Mouse (Mus musculus) limb, embryonic 10.5 days (tissue): ENCODE measurements around the gene Cyp1b1. TPM values are rescaled to one million over a fixed set of nuclear protein-coding genes. Genes with fewer than 3 reads are reported as not detected.

ENCODE experiments used
- DNase-seq: peaks from one replicate; pipeline ENCODE4 v3.0.0-alpha.2; 2017; ENCODE audit warnings: low spot score
- H3K27ac ChIP-seq: fragments of 300-500 bp; sonication (generic); 2 replicates; pipeline ENCODE4 v1.5.1; 2016; ENCODE audit warnings: mild to moderate bottlenecking
- H3K27me3 ChIP-seq: fragments of 300-500 bp; sonication (generic); 2 replicates; pipeline ENCODE4 v1.6.1; 2016; ENCODE audit warnings: low read depth, mild to moderate bottlenecking; ENCODE audit not compliant: poor library complexity, severe bottlenecking
- H3K36me3 ChIP-seq: fragments of 300-500 bp; sonication (generic); 2 replicates; pipeline ENCODE4 v1.6.1; 2016; ENCODE audit warnings: mild to moderate bottlenecking, moderate library complexity
- H3K4me1 ChIP-seq: fragments of 300-500 bp; sonication (generic); 2 replicates; pipeline ENCODE4 v1.6.1; 2016
- H3K4me3 ChIP-seq: fragments of 300-500 bp; sonication (generic); 2 replicates; pipeline ENCODE4 v1.5.1; 2016; ENCODE audit warnings: mild to moderate bottlenecking, moderate library complexity
- H3K9me3 ChIP-seq: fragments of 300-500 bp; sonication (generic); replicated peaks from 2 replicates; pipeline ENCODE4 v1.6.1; 2016; ENCODE audit warnings: mild to moderate bottlenecking
- WGBS: fragments of 180-500 bp; shearing (Covaris S2); methylation state at CpG from one replicate; pipeline ENCODE4 v1.1.7; 2016; 5-methylcytosine and 5-hydroxymethylcytosine counted together
- polyA plus RNA-seq: library from polyadenylated mRNA; unstranded; fragments of >200 nt; fragmentation: Nextera tagmentation; extraction: Ambion mirVana; gene quantifications from 2 replicates; pipeline ENCODE4 v1.2.1, GENCODE M21; 2016

The Cyp1b1 gene
- polyA plus RNA-seq, 1 experiment from 2014 or later, result 5.0 TPM

GRCm38 (mm10) chr17:79711944-79712343 lies 2.9 kb downstream of the Cyp1b1 start:
- no peak overlapping the region for H3K27ac ChIP-seq
- H3K36me3 ChIP-seq, result no peaks in the 10 kb centered on the region
- WGBS, result 13% methylated on average over 6 of the region's 6 CpGs
- peaks cover 69% of the 10 kb centered on the region for H3K27me3 ChIP-seq
- no peak overlapping the region; the same call in 1 of the 2 replicates for H3K4me3 ChIP-seq
- peaks cover 43% of the 10 kb centered on the region for H3K4me1 ChIP-seq
- DNase-seq, result no peak
- no peaks in the 10 kb centered on the region for H3K9me3 ChIP-seq

- WGBS, result 13% methylated on average over 15 of the region's 15 CpGs
- H3K4me1 ChIP-seq, result peaks cover 35% of the 10 kb centered on the region
Observed at GRCm38 (mm10) chr17:79710246-79710842, 4.5 kb downstream of the Cyp1b1 start.

GRCm38 (mm10) chr17:79709718-79710117 lies 5.1 kb downstream of the Cyp1b1 start:
- H3K36me3 ChIP-seq, result no peaks in the 10 kb centered on the region
- H3K27ac ChIP-seq, result no peak overlapping the region
- H3K9me3 ChIP-seq, result no peaks in the 10 kb centered on the region
- WGBS, result 29% methylated on average over 1 of the region's 1 CpGs
- H3K27me3 ChIP-seq, result peaks cover 57% of the 10 kb centered on the region
- peaks cover 29% of the 10 kb centered on the region for H3K4me1 ChIP-seq
- H3K4me3 ChIP-seq, result no peak overlapping the region
- DNase-seq, result no peak

More at GRCm38 (mm10) chr17:79710246-79710842, 4.5 kb downstream of the Cyp1b1 start:
- peak overlapping the region; percentile 8; the same call in 1 of the 2 replicates for H3K4me3 ChIP-seq
- no peak for DNase-seq
- H3K9me3 ChIP-seq, result no peaks in the 10 kb centered on the region
- H3K27ac ChIP-seq, result no peak overlapping the region
- peaks cover 61% of the 10 kb centered on the region for H3K27me3 ChIP-seq
- H3K36me3 ChIP-seq, result no peaks in the 10 kb centered on the region

GRCm38 (mm10) chr17:79708168-79708567 lies 6.7 kb downstream of the Cyp1b1 start:
- H3K27me3 ChIP-seq, result peaks cover 42% of the 10 kb centered on the region
- H3K36me3 ChIP-seq, result no peaks in the 10 kb centered on the region
- H3K9me3 ChIP-seq, result no peaks in the 10 kb centered on the region
- DNase-seq, result no peak
- 37% methylated on average over 7 of the region's 7 CpGs for WGBS
- no peak overlapping the region for H3K27ac ChIP-seq
- no peak overlapping the region for H3K4me3 ChIP-seq
- H3K4me1 ChIP-seq, result peaks cover 13% of the 10 kb centered on the region

GRCm38 (mm10) chr17:79705671-79706455 lies 9.0 kb downstream of the Cyp1b1 start:
- H3K9me3 ChIP-seq, result no peaks in the 10 kb centered on the region
- no peak for DNase-seq
- H3K27me3 ChIP-seq, result peaks cover 19% of the 10 kb centered on the region; the same call in 1 of the 2 replicates
- WGBS, result 81% methylated on average over 9 of the region's 9 CpGs
- no peak overlapping the region for H3K4me3 ChIP-seq
- H3K36me3 ChIP-seq, result no peaks in the 10 kb centered on the region
- H3K27ac ChIP-seq, result no peak overlapping the region
- H3K4me1 ChIP-seq, result peaks cover 10% of the 10 kb centered on the region

GRCm38 (mm10) chr17:79700871-79701270 lies 14.0 kb downstream of the Cyp1b1 start:
- Histone ChIP-seq H3K36me3 (no peaks in the 10 kb centered on the region), H3K27me3 (no peaks in the 10 kb centered on the region), H3K27ac (no peak overlapping the region), H3K4me1 (no peaks in the 10 kb centered on the region; the same call in 1 of the 2 replicates), H3K4me3 (no peak overlapping the region), H3K9me3 (no peaks in the 10 kb centered on the region)
- WGBS, result 93% methylated on average over 5 of the region's 5 CpGs
- no peak for DNase-seq

- no peak for DNase-seq
- 40% methylated on average over 1 of the region's 1 CpGs for WGBS
Observed at GRCm38 (mm10) chr17:79699197-79699596, 15.7 kb downstream of the Cyp1b1 start.

GRCm38 (mm10) chr17:79695541-79695940 lies 19.3 kb downstream of the Cyp1b1 start:
- Histone ChIP-seq H3K27ac (no peak overlapping the region), H3K36me3 (no peaks in the 10 kb centered on the region), H3K9me3 (no peaks in the 10 kb centered on the region), H3K27me3 (no peaks in the 10 kb centered on the region), H3K4me1 (no peaks in the 10 kb centered on the region), H3K4me3 (no peak overlapping the region)
- 95% methylated on average over 6 of the region's 6 CpGs for WGBS
- no peak for DNase-seq

More at GRCm38 (mm10) chr17:79699197-79699596, 15.7 kb downstream of the Cyp1b1 start:
- Histone ChIP-seq H3K27ac (no peak overlapping the region), H3K4me1 (no peaks in the 10 kb centered on the region; the same call in 1 of the 2 replicates), H3K27me3 (no peaks in the 10 kb centered on the region), H3K36me3 (no peaks in the 10 kb centered on the region), H3K4me3 (no peak overlapping the region), H3K9me3 (no peaks in the 10 kb centered on the region)

GRCm38 (mm10) chr17:79695106-79695505 lies 19.8 kb downstream of the Cyp1b1 start:
- Histone ChIP-seq H3K27me3 (no peaks in the 10 kb centered on the region), H3K4me1 (no peaks in the 10 kb centered on the region), H3K9me3 (no peaks in the 10 kb centered on the region), H3K4me3 (no peak overlapping the region), H3K36me3 (no peaks in the 10 kb centered on the region), H3K27ac (no peak overlapping the region)
- DNase-seq, result no peak
- 86% methylated on average over 4 of the region's 4 CpGs for WGBS

- no peak for DNase-seq
- no peaks in the 10 kb centered on the region for H3K9me3 ChIP-seq
- peaks cover 4% of the 10 kb centered on the region; the same call in 1 of the 2 replicates for H3K4me1 ChIP-seq
- no peaks in the 10 kb centered on the region for H3K27me3 ChIP-seq
- no peak overlapping the region for H3K27ac ChIP-seq
- H3K36me3 ChIP-seq, result no peaks in the 10 kb centered on the region
- WGBS, result 77% methylated on average over 2 of the region's 2 CpGs
- no peak overlapping the region for H3K4me3 ChIP-seq
Observed at GRCm38 (mm10) chr17:79670837-79671236, 44.0 kb downstream of the Cyp1b1 start.

- WGBS, result 93% methylated on average over 2 of the region's 2 CpGs
- H3K27me3 ChIP-seq, result no peaks in the 10 kb centered on the region
- H3K27ac ChIP-seq, result no peak overlapping the region
- H3K36me3 ChIP-seq, result no peaks in the 10 kb centered on the region
- no peak overlapping the region for H3K4me3 ChIP-seq
- H3K4me1 ChIP-seq, result no peaks in the 10 kb centered on the region
- no peaks in the 10 kb centered on the region for H3K9me3 ChIP-seq
- DNase-seq, result no peak
Observed at GRCm38 (mm10) chr17:79664106-79664417, 50.8 kb downstream of the Cyp1b1 start.

GRCm38 (mm10) chr17:79663393-79664105 lies 51.3 kb downstream of the Cyp1b1 start:
- no peak overlapping the region for H3K27ac ChIP-seq
- H3K36me3 ChIP-seq, result no peaks in the 10 kb centered on the region
- no peaks in the 10 kb centered on the region for H3K4me1 ChIP-seq
- WGBS, result 22% methylated on average over 3 of the region's 3 CpGs
- no peaks in the 10 kb centered on the region for H3K27me3 ChIP-seq
- no peaks in the 10 kb centered on the region for H3K9me3 ChIP-seq
- H3K4me3 ChIP-seq, result no peak overlapping the region
- no peak for DNase-seq

- Histone ChIP-seq H3K4me3 (no peak overlapping the region), H3K27ac (no peak overlapping the region), H3K27me3 (no peaks in the 10 kb centered on the region), H3K4me1 (no peaks in the 10 kb centered on the region), H3K9me3 (no peaks in the 10 kb centered on the region), H3K36me3 (no peaks in the 10 kb centered on the region)
- DNase-seq, result no peak
- 85% methylated on average over 9 of the region's 9 CpGs for WGBS
Observed at GRCm38 (mm10) chr17:79661848-79662247, 53.0 kb downstream of the Cyp1b1 start.
